Mouse (Mus musculus): ENCODE measurements around the gene Sccpdh. TPM values are rescaled to one million over a fixed set of nuclear protein-coding genes. Genes with fewer than 3 reads are reported as not detected.

The Sccpdh gene
- polyA plus RNA-seq, 1 experiment, result 48.5 TPM

DNA sequence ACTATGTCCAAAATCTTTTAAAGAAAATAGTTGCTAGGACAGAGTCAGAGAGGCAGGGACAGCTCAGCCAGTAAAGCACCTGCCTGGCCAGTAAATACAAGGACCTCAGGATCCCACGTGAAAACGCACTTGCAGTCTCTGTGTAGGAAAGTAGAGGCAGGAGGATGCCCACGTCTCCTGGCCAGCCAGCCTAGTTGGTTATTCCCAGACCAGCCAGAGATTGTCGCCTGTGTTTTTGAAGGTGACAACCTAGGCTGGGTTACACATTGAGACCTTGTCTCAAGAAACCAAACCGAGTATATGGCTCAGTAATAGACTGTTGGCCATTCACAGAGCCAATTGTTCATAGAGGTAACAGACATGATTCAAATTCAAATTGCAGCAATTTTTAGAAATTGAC is 38.7 kb upstream of the Sccpdh start:
- TF ChIP-seq POLR2A (IDR thresholded peaks at IDR 0.05; ENCODE audit: insufficient read depth, low read length) (no peak), CTCF (IDR thresholded peaks at IDR 0.05; ENCODE audit: low read depth, low read length) (no peak), EP300 (IDR thresholded peaks at IDR 0.05; ENCODE audit: insufficient read depth, low read depth, low read length) (no peak)
- Histone ChIP-seq H3K27ac (ENCODE audit: insufficient read depth, low read length) (no peak overlapping the region), H3K36me3 (ENCODE audit: control insufficient read depth, insufficient read depth, low read length, poor library complexity, severe bottlenecking) (no peaks in the 10 kb centered on the region), H3K4me1 (ENCODE audit: control insufficient read depth, insufficient read depth, low read length) (peaks cover 7% of the 10 kb centered on the region), H3K9ac (ENCODE audit: low read depth, poor library complexity, severe bottlenecking) (no peak overlapping the region), H3K4me3 (ENCODE audit: low read depth, low read length) (no peak overlapping the region), H3K27me3 (ENCODE audit: control insufficient read depth, insufficient read depth, low read length, poor library complexity, severe bottlenecking) (no peaks in the 10 kb centered on the region), H3K9me3 (replicated peaks; ENCODE audit: control insufficient read depth, insufficient read depth, low read length, poor library complexity, severe bottlenecking) (no peaks in the 10 kb centered on the region)

DNA sequence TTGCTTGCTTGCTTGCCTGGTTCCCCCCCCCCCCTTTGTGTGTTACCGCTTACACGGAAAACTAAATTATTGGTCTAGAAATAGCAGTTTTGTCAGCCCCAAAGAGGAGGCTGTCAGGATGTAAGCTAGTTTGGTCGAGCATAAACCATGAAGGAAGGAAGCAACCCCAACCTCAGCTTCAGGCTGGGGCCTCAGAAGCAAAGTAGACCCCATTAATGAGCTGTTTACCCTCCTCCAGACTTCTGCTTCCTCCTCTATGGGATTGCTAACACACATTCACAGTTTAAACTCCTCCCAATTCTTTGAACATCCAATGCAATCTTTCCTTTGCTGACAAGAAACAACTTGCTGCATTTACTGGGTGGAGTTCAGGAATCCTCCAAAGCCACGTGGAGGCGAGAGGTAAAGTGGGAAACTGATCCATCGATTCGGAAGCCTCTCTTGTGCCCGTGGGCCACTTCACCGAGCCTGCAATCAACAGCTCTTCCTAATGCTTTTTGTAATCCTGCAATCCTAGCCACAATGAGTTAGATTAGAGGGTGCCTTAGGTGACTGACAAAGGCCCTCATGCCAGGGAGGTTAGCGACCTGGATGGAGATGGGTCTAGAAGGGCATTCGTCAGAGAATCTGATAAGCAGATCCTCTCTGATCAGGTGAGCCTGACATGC is 35.1 kb upstream of the Sccpdh start:
- TF ChIP-seq EP300 (IDR thresholded peaks at IDR 0.05; ENCODE audit: insufficient read depth, low read depth, low read length), result no peak
- TF ChIP-seq CTCF (IDR thresholded peaks at IDR 0.05; ENCODE audit: low read depth, low read length), result no peak
- no peak for TF ChIP-seq POLR2A (IDR thresholded peaks at IDR 0.05; ENCODE audit: insufficient read depth, low read length)
- Histone ChIP-seq H3K4me3 (ENCODE audit: low read depth, low read length) (no peak overlapping the region), H3K36me3 (ENCODE audit: control insufficient read depth, insufficient read depth, low read length, poor library complexity, severe bottlenecking) (no peaks in the 10 kb centered on the region), H3K4me1 (ENCODE audit: control insufficient read depth, insufficient read depth, low read length) (peaks cover 5% of the 10 kb centered on the region), H3K27ac (ENCODE audit: insufficient read depth, low read length) (no peak overlapping the region), H3K9me3 (replicated peaks; ENCODE audit: control insufficient read depth, insufficient read depth, low read length, poor library complexity, severe bottlenecking) (peaks cover 7% of the 10 kb centered on the region), H3K27me3 (ENCODE audit: control insufficient read depth, insufficient read depth, low read length, poor library complexity, severe bottlenecking) (no peaks in the 10 kb centered on the region), H3K9ac (ENCODE audit: low read depth, poor library complexity, severe bottlenecking) (no peak overlapping the region)

DNA sequence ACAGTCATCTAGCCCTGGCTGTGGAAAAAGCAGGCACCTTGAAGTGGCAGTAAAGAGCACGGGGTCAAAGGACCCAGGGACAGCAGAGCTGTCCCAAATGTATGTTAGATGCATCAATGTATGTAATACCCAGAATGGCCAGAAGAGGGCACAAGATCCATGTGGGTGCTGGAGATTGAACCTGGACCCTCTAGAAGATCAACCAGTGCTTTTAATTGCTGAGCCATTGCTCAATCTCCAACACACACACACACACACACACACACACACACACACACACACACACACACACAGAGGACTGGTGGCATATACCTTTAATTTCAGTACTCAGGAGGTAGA is 34.6 kb upstream of the Sccpdh start:
- no peak for TF ChIP-seq POLR2A (IDR thresholded peaks at IDR 0.05; ENCODE audit: insufficient read depth, low read length)
- TF ChIP-seq CTCF (IDR thresholded peaks at IDR 0.05; ENCODE audit: low read depth, low read length), result peak; percentile 32
- Histone ChIP-seq H3K9me3 (replicated peaks; ENCODE audit: control insufficient read depth, insufficient read depth, low read length, poor library complexity, severe bottlenecking) (peaks cover 7% of the 10 kb centered on the region), H3K27ac (ENCODE audit: insufficient read depth, low read length) (no peak overlapping the region), H3K4me1 (ENCODE audit: control insufficient read depth, insufficient read depth, low read length) (peaks cover 5% of the 10 kb centered on the region), H3K27me3 (ENCODE audit: control insufficient read depth, insufficient read depth, low read length, poor library complexity, severe bottlenecking) (no peaks in the 10 kb centered on the region), H3K36me3 (ENCODE audit: control insufficient read depth, insufficient read depth, low read length, poor library complexity, severe bottlenecking) (no peaks in the 10 kb centered on the region), H3K4me3 (ENCODE audit: low read depth, low read length) (no peak overlapping the region), H3K9ac (ENCODE audit: low read depth, poor library complexity, severe bottlenecking) (no peak overlapping the region)

DNA sequence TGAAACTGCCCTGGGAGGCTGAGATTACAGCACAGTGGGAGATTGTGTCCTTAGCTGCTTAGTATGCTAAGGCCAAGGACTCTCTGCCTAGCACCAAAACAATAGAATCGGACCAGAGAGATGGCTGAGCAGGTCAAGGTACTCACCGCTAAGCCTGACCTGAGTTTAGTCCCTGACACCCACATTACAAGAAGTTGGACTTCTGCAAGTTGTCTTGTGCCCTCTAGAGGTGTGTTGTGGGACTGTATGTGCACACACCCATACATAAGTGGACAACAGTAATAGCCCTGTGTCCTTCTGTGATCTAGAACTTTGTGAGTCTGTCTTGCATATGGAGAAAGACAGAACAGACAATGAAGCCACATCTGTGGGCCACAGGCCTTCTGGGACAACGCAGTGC is 33.9 kb upstream of the Sccpdh start:
- H3K9ac ChIP-seq (ENCODE audit: low read depth, poor library complexity, severe bottlenecking), result no peak overlapping the region
- no peak overlapping the region for H3K27ac ChIP-seq (ENCODE audit: insufficient read depth, low read length)
- H3K36me3 ChIP-seq (ENCODE audit: control insufficient read depth, insufficient read depth, low read length, poor library complexity, severe bottlenecking), result no peaks in the 10 kb centered on the region
- H3K9me3 ChIP-seq (replicated peaks; ENCODE audit: control insufficient read depth, insufficient read depth, low read length, poor library complexity, severe bottlenecking), result peaks cover 7% of the 10 kb centered on the region
- no peak for TF ChIP-seq CTCF (IDR thresholded peaks at IDR 0.05; ENCODE audit: low read depth, low read length)
- no peak for TF ChIP-seq EP300 (IDR thresholded peaks at IDR 0.05; ENCODE audit: insufficient read depth, low read depth, low read length)
- no peak for TF ChIP-seq POLR2A (IDR thresholded peaks at IDR 0.05; ENCODE audit: insufficient read depth, low read length)
- H3K4me3 ChIP-seq (ENCODE audit: low read depth, low read length), result no peak overlapping the region
- peaks cover 2% of the 10 kb centered on the region for H3K4me1 ChIP-seq (ENCODE audit: control insufficient read depth, insufficient read depth, low read length)
- H3K27me3 ChIP-seq (ENCODE audit: control insufficient read depth, insufficient read depth, low read length, poor library complexity, severe bottlenecking), result no peaks in the 10 kb centered on the region

DNA sequence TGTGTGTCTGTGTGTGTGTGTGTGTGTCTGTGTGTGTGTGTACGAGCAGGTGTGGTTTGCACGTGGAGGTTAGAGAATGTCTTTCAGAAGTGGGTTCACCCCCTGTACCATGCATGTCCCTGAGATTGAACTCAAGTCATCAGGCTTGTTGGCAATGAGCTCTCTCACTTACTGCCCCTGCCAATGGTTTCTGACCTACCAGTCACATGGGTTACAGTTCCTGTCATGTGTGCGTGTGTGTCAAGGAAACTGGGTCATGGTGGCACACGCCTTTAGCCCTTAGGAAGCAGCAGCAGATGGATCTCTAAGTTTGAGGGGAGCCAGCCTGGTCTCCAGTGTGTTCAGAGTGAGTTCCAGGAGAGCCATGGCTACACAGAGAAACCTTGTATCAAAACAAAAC is 25.3 kb upstream of the Sccpdh start:
- H3K9ac ChIP-seq (ENCODE audit: low read depth, poor library complexity, severe bottlenecking), result no peak overlapping the region

DNA sequence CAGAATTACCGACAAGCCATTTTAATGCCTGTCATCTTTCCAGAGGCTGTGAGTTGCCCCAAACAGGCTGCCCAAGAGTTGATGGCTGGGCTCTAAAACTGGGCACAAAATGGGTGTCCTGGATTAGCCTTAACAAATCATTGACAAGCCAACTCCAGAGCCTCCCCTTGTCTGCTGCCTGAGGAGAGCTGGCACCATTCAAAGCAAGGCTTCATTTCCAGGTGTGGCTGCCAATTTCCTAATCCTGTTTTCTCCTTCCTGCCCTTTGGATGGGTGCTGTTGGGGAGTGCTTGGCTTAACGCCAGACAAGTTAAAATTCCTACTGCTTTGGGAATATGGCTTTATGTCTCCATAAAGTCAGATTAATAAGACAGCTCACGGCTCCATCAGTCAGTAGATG is 23.9 kb upstream of the Sccpdh start:
- no peak for TF ChIP-seq POLR2A (IDR thresholded peaks at IDR 0.05; ENCODE audit: insufficient read depth, low read length)
- no peak for TF ChIP-seq EP300 (IDR thresholded peaks at IDR 0.05; ENCODE audit: insufficient read depth, low read depth, low read length)
- no peak for TF ChIP-seq CTCF (IDR thresholded peaks at IDR 0.05; ENCODE audit: low read depth, low read length)
- Histone ChIP-seq H3K36me3 (ENCODE audit: control insufficient read depth, insufficient read depth, low read length, poor library complexity, severe bottlenecking) (no peaks in the 10 kb centered on the region), H3K27ac (ENCODE audit: insufficient read depth, low read length) (no peak overlapping the region), H3K4me3 (ENCODE audit: low read depth, low read length) (no peak overlapping the region), H3K27me3 (ENCODE audit: control insufficient read depth, insufficient read depth, low read length, poor library complexity, severe bottlenecking) (no peaks in the 10 kb centered on the region), H3K9ac (ENCODE audit: low read depth, poor library complexity, severe bottlenecking) (no peak overlapping the region), H3K4me1 (ENCODE audit: control insufficient read depth, insufficient read depth, low read length) (no peaks in the 10 kb centered on the region), H3K9me3 (replicated peaks; ENCODE audit: control insufficient read depth, insufficient read depth, low read length, poor library complexity, severe bottlenecking) (no peaks in the 10 kb centered on the region)

More for the DNA sequence above, 25.3 kb upstream of the Sccpdh start:
- H3K4me1 ChIP-seq (ENCODE audit: control insufficient read depth, insufficient read depth, low read length), result no peaks in the 10 kb centered on the region
- TF ChIP-seq CTCF (IDR thresholded peaks at IDR 0.05; ENCODE audit: low read depth, low read length), result no peak
- TF ChIP-seq POLR2A (IDR thresholded peaks at IDR 0.05; ENCODE audit: insufficient read depth, low read length), result no peak
- no peak for TF ChIP-seq EP300 (IDR thresholded peaks at IDR 0.05; ENCODE audit: insufficient read depth, low read depth, low read length)
- no peaks in the 10 kb centered on the region for H3K36me3 ChIP-seq (ENCODE audit: control insufficient read depth, insufficient read depth, low read length, poor library complexity, severe bottlenecking)
- no peak overlapping the region for H3K27ac ChIP-seq (ENCODE audit: insufficient read depth, low read length)
- H3K27me3 ChIP-seq (ENCODE audit: control insufficient read depth, insufficient read depth, low read length, poor library complexity, severe bottlenecking), result no peaks in the 10 kb centered on the region
- no peaks in the 10 kb centered on the region for H3K9me3 ChIP-seq (replicated peaks; ENCODE audit: control insufficient read depth, insufficient read depth, low read length, poor library complexity, severe bottlenecking)
- no peak overlapping the region for H3K4me3 ChIP-seq (ENCODE audit: low read depth, low read length)

Measured in ES-Bruce4 (cell line).